Mouse (Mus musculus) MEL (cell line): ENCODE results near the gene Zfp609.

Source experiments
- CHD2 ChIP-seq: IDR thresholded peaks from 2 replicates; pipeline ENCODE4 v1.6.1; 2011; ENCODE audit warnings: low read length, improper control_type of control experiment
- CTCF ChIP-seq, 3 experiments: IDR thresholded peaks in 2 of 3; conservative IDR thresholded peaks in 1 of 3; 2 replicates each; pipeline ENCODE4 v1.5.1; 2011 to 2012; ENCODE audit warnings: low read length in 3 of 3, low read depth in 2 of 3, mild to moderate bottlenecking in 2 of 3, improper control_type of control experiment in 1 of 3, inconsistent platforms in 1 of 3, mixed read lengths in 1 of 3, moderate library complexity in 1 of 3; ENCODE audit not compliant: control insufficient read depth in 1 of 3, insufficient read depth in 1 of 3, poor library complexity in 1 of 3, severe bottlenecking in 1 of 3
- EP300 ChIP-seq, 2 experiments: IDR thresholded peaks; 2 replicates each; pipeline ENCODE4 v1.6.1; 2011; ENCODE audit warnings: improper control_type of control experiment in 2 of 2, low read length in 2 of 2, low read depth in 1 of 2, mild to moderate bottlenecking in 1 of 2
- GATA1 ChIP-seq: IDR thresholded peaks from 2 replicates; pipeline ENCODE4 v1.6.1; 2011; ENCODE audit warnings: low read depth, low read length, improper control_type of control experiment
- NELFE ChIP-seq: IDR thresholded peaks from 2 replicates; pipeline ENCODE4 v1.6.1; 2011; ENCODE audit warnings: low read depth, low read length, improper control_type of control experiment
- POLR2A ChIP-seq, 2 experiments: IDR thresholded peaks; 2 replicates each; pipeline ENCODE4 v1.6.1; 2011 to 2012; ENCODE audit warnings: low read length in 2 of 2, mild to moderate bottlenecking in 2 of 2, control low read depth in 1 of 2, improper control_type of control experiment in 1 of 2, low read depth in 1 of 2, moderate library complexity in 1 of 2; ENCODE audit not compliant: control insufficient read depth in 1 of 2, insufficient read depth in 1 of 2, poor library complexity in 1 of 2
- RAD21 ChIP-seq: IDR thresholded peaks from 2 replicates; pipeline ENCODE4 v1.6.1; 2011; ENCODE audit warnings: mild to moderate bottlenecking, low read depth, low read length, improper control_type of control experiment
- TCF12 ChIP-seq: IDR thresholded peaks from 2 replicates; pipeline ENCODE4 v1.6.1; 2014; ENCODE audit warnings: low read depth, mild to moderate bottlenecking, inconsistent platforms, low read length, improper control_type of control experiment, moderate library complexity
- USF1 ChIP-seq: IDR thresholded peaks from 2 replicates; pipeline ENCODE4 v1.6.1; 2014; ENCODE audit warnings: low read depth, mild to moderate bottlenecking, inconsistent platforms, low read length, improper control_type of control experiment, moderate library complexity
- ZC3H11A ChIP-seq: IDR thresholded peaks from 2 replicates; pipeline ENCODE4 v1.6.1; 2012; ENCODE audit warnings: low read depth, mild to moderate bottlenecking, inconsistent platforms, low read length, improper control_type of control experiment

- TF ChIP-seq NELFE (no peak), GATA1 (no peak), ZC3H11A (peak; percentile 49), RAD21 (peak; percentile 31), CTCF (IDR thresholded peaks at IDR 0.05 in 2 of 3, conservative IDR thresholded peaks at IDR 0.05 in 1 of 3; ENCODE audit: control insufficient read depth in 1 of 3, insufficient read depth in 1 of 3, low read depth in 2 of 3, low read length in 3 of 3, poor library complexity in 1 of 3, severe bottlenecking in 1 of 3) (peak in 2 of 3 experiments; percentile 21 to 57; a peak in 4 of 6 replicates), EP300 (IDR thresholded peaks at IDR 0.05; ENCODE audit: low read depth in 1 of 2, low read length in 2 of 2) (no peak), USF1 (no peak), POLR2A (IDR thresholded peaks at IDR 0.05; ENCODE audit: control insufficient read depth in 1 of 2, insufficient read depth in 1 of 2, low read depth in 1 of 2, low read length in 2 of 2, poor library complexity in 1 of 2) (no peak), CHD2 (no peak), TCF12 (no peak)
Observed at GRCm38 (mm10) chr9:65829410-65829809, 2.0 kb upstream of the Zfp609 start.
